Mouse (Mus musculus): Measurements from ENCODE around the gene Trip4. TPM values are rescaled to one million over a fixed set of nuclear protein-coding genes. Genes with fewer than 3 reads are reported as not detected.

Gene Trip4
- polyA plus RNA-seq, 1 experiment from 2014 or later = 25.5 TPM

- no peak for ATAC-seq
- no peaks in the 10 kb centered on the region for H3K27me3 ChIP-seq (replicated peaks; ENCODE audit: control insufficient read depth, insufficient read depth, low read length)
- H3K9me3 ChIP-seq (replicated peaks; ENCODE audit: control insufficient read depth, low read length) = no peaks in the 10 kb centered on the region
- no peak for DNase-seq (ENCODE audit: low spot score)
- H3K4me2 ChIP-seq (ENCODE audit: low read length) = no peak overlapping the region
- no peak overlapping the region for H3K4me3 ChIP-seq (ENCODE audit: low read depth, low read length)
- no peak overlapping the region for H3K9ac ChIP-seq (ENCODE audit: low read length)
- WGBS = 49% methylated on average over 4 of the region's 4 CpGs
- H3K36me3 ChIP-seq (ENCODE audit: control insufficient read depth, insufficient read depth, low read length) = no peaks in the 10 kb centered on the region
- no peak overlapping the region for H3K27ac ChIP-seq (ENCODE audit: low read depth, low read length)
- H3K4me1 ChIP-seq (ENCODE audit: control insufficient read depth, insufficient read depth, low read length) = peaks cover 31% of the 10 kb centered on the region
Measured at GRCm38 (mm10) chr9:65830255-65830654, 78.3 kb downstream of the Trip4 start.

- no peak overlapping the region for H3K27ac ChIP-seq (ENCODE audit: low read depth, low read length)
- no peak overlapping the region for H3K4me2 ChIP-seq (ENCODE audit: low read length)
- no peaks in the 10 kb centered on the region for H3K36me3 ChIP-seq (ENCODE audit: control insufficient read depth, insufficient read depth, low read length)
- no peak overlapping the region for H3K4me3 ChIP-seq (ENCODE audit: low read depth, low read length)
- peaks cover 31% of the 10 kb centered on the region for H3K4me1 ChIP-seq (ENCODE audit: control insufficient read depth, insufficient read depth, low read length)
- H3K9me3 ChIP-seq (replicated peaks; ENCODE audit: control insufficient read depth, low read length) = no peaks in the 10 kb centered on the region
- ATAC-seq = no peak
- 93% methylated on average over 1 of the region's 2 CpGs for WGBS
- no peak for DNase-seq (ENCODE audit: low spot score)
- no peaks in the 10 kb centered on the region for H3K27me3 ChIP-seq (replicated peaks; ENCODE audit: control insufficient read depth, insufficient read depth, low read length)
- H3K9ac ChIP-seq (ENCODE audit: low read length) = no peak overlapping the region
Measured at GRCm38 (mm10) chr9:65829410-65829809, 79.2 kb downstream of the Trip4 start.

GRCm38 (mm10) chr9:65828511-65828910 lies 80.1 kb downstream of the Trip4 start:
- H3K4me3 ChIP-seq (ENCODE audit: low read depth, low read length) = no peak overlapping the region
- H3K9ac ChIP-seq (ENCODE audit: low read length) = no peak overlapping the region
- H3K4me2 ChIP-seq (ENCODE audit: low read length) = peak overlapping the region; percentile 72
- no peak overlapping the region for H3K27ac ChIP-seq (ENCODE audit: low read depth, low read length)
- no peaks in the 10 kb centered on the region for H3K36me3 ChIP-seq (ENCODE audit: control insufficient read depth, insufficient read depth, low read length)
- H3K4me1 ChIP-seq (ENCODE audit: control insufficient read depth, insufficient read depth, low read length) = peaks cover 40% of the 10 kb centered on the region
- ATAC-seq (no peak), DNase-seq (ENCODE audit: low spot score) (no peak)
- no peaks in the 10 kb centered on the region for H3K27me3 ChIP-seq (replicated peaks; ENCODE audit: control insufficient read depth, insufficient read depth, low read length)
- WGBS = 42% methylated on average over 3 of the region's 3 CpGs
- H3K9me3 ChIP-seq (replicated peaks; ENCODE audit: control insufficient read depth, low read length) = no peaks in the 10 kb centered on the region

- ATAC-seq (no peak), DNase-seq (ENCODE audit: low spot score) (peak; percentile 17)
- H3K9me3 ChIP-seq (replicated peaks; ENCODE audit: control insufficient read depth, low read length) = no peaks in the 10 kb centered on the region
- WGBS = 3% methylated on average over 13 of the region's 13 CpGs
- peak overlapping the region; percentile 45; the same call in 1 of the 2 replicates for H3K9ac ChIP-seq (ENCODE audit: low read length)
- H3K4me2 ChIP-seq (ENCODE audit: low read length) = peak overlapping the region; percentile 72
- peak overlapping the region; percentile 84 for H3K4me3 ChIP-seq (ENCODE audit: low read depth, low read length)
- H3K27ac ChIP-seq (ENCODE audit: low read depth, low read length) = peak overlapping the region; percentile 27; the same call in 1 of the 2 replicates
- H3K4me1 ChIP-seq (ENCODE audit: control insufficient read depth, insufficient read depth, low read length) = peaks cover 43% of the 10 kb centered on the region
- no peaks in the 10 kb centered on the region for H3K36me3 ChIP-seq (ENCODE audit: control insufficient read depth, insufficient read depth, low read length)
- H3K27me3 ChIP-seq (replicated peaks; ENCODE audit: control insufficient read depth, insufficient read depth, low read length) = no peaks in the 10 kb centered on the region
Measured at GRCm38 (mm10) chr9:65828016-65828403, 80.6 kb downstream of the Trip4 start.

- WGBS = under 1% methylated on average over 55 of the region's 76 CpGs
- ATAC-seq (peak; percentile 90), DNase-seq (ENCODE audit: low spot score) (peak; percentile 97)
- Histone ChIP-seq H3K9ac (ENCODE audit: low read length) (peak within 1 kb of the TSS; percentile 97), H3K27ac (ENCODE audit: low read depth, low read length) (peak within 1 kb of the TSS; percentile 98), H3K4me1 (ENCODE audit: control insufficient read depth, insufficient read depth, low read length) (peaks cover 41% of the 10 kb centered on the region), H3K4me2 (ENCODE audit: low read length) (peak within 1 kb of the TSS; percentile 72), H3K36me3 (ENCODE audit: control insufficient read depth, insufficient read depth, low read length) (no peaks in the 10 kb centered on the region), H3K4me3 (ENCODE audit: low read depth, low read length) (peak within 1 kb of the TSS; percentile 84), H3K9me3 (replicated peaks; ENCODE audit: control insufficient read depth, low read length) (no peaks in the 10 kb centered on the region), H3K27me3 (replicated peaks; ENCODE audit: control insufficient read depth, insufficient read depth, low read length) (no peaks in the 10 kb centered on the region)
Measured at GRCm38 (mm10) chr9:65827344-65828015, 81.1 kb downstream of the Trip4 start, which contains the start of gene Zfp609. Gene Zfp609 (minus strand): TSS chr9:65827564.

- peak overlapping the region; percentile 97 for H3K9ac ChIP-seq (ENCODE audit: low read length)
- H3K27me3 ChIP-seq (replicated peaks; ENCODE audit: control insufficient read depth, insufficient read depth, low read length) = no peaks in the 10 kb centered on the region
- peak; percentile 76 for DNase-seq (ENCODE audit: low spot score)
- peak overlapping the region; percentile 98 for H3K27ac ChIP-seq (ENCODE audit: low read depth, low read length)
- no peaks in the 10 kb centered on the region for H3K9me3 ChIP-seq (replicated peaks; ENCODE audit: control insufficient read depth, low read length)
- H3K4me1 ChIP-seq (ENCODE audit: control insufficient read depth, insufficient read depth, low read length) = peaks cover 36% of the 10 kb centered on the region
- ATAC-seq = peak; percentile 41
- no peaks in the 10 kb centered on the region for H3K36me3 ChIP-seq (ENCODE audit: control insufficient read depth, insufficient read depth, low read length)
- H3K4me2 ChIP-seq (ENCODE audit: low read length) = peak overlapping the region; percentile 59
- peak overlapping the region; percentile 84 for H3K4me3 ChIP-seq (ENCODE audit: low read depth, low read length)
- under 1% methylated on average over 31 of the region's 31 CpGs for WGBS
Measured at GRCm38 (mm10) chr9:65826588-65827343, 81.8 kb downstream of the Trip4 start.

- H3K4me1 ChIP-seq (ENCODE audit: control insufficient read depth, insufficient read depth, low read length) = peaks cover 36% of the 10 kb centered on the region
- ATAC-seq (peak; percentile 8; the same call in 1 of the 2 replicates), DNase-seq (ENCODE audit: low spot score) (peak; percentile 61)
- H3K9me3 ChIP-seq (replicated peaks; ENCODE audit: control insufficient read depth, low read length) = no peaks in the 10 kb centered on the region
- peak overlapping the region; percentile 84 for H3K4me3 ChIP-seq (ENCODE audit: low read depth, low read length)
- peak overlapping the region; percentile 98 for H3K27ac ChIP-seq (ENCODE audit: low read depth, low read length)
- peak overlapping the region; percentile 97 for H3K9ac ChIP-seq (ENCODE audit: low read length)
- no peaks in the 10 kb centered on the region for H3K27me3 ChIP-seq (replicated peaks; ENCODE audit: control insufficient read depth, insufficient read depth, low read length)
- 0% methylated on average over 4 of the region's 4 CpGs for WGBS
- H3K36me3 ChIP-seq (ENCODE audit: control insufficient read depth, insufficient read depth, low read length) = no peaks in the 10 kb centered on the region
- H3K4me2 ChIP-seq (ENCODE audit: low read length) = peak overlapping the region; percentile 59
Measured at GRCm38 (mm10) chr9:65826226-65826587, 82.4 kb downstream of the Trip4 start.

- Histone ChIP-seq H3K4me3 (ENCODE audit: low read depth, low read length) (peak overlapping the region; percentile 5; the same call in 1 of the 2 replicates), H3K27ac (ENCODE audit: low read depth, low read length) (peak overlapping the region; percentile 9; the same call in 1 of the 2 replicates), H3K27me3 (replicated peaks; ENCODE audit: control insufficient read depth, insufficient read depth, low read length) (no peaks in the 10 kb centered on the region), H3K9ac (ENCODE audit: low read length) (no peak overlapping the region), H3K4me1 (ENCODE audit: control insufficient read depth, insufficient read depth, low read length) (peaks cover 35% of the 10 kb centered on the region), H3K4me2 (ENCODE audit: low read length) (peak overlapping the region; percentile 28), H3K9me3 (replicated peaks; ENCODE audit: control insufficient read depth, low read length) (no peaks in the 10 kb centered on the region), H3K36me3 (ENCODE audit: control insufficient read depth, insufficient read depth, low read length) (no peaks in the 10 kb centered on the region)
- DNase-seq (ENCODE audit: low spot score) = peak; percentile 46
- WGBS = 29% methylated on average over 10 of the region's 10 CpGs
- ATAC-seq = no peak
Measured at GRCm38 (mm10) chr9:65823716-65824462, 84.7 kb downstream of the Trip4 start.
